Mouse (Mus musculus) mesoderm, embryonic 11.5 days (tissue): ENCODE data around the gene Parp16.

ENCODE experiments used
- DNase-seq: peaks from one replicate; pipeline ENCODE4 v3.0.0-alpha.2; 2012; ENCODE audit warnings: low read depth, low spot score

The Parp16 gene

GRCm38 (mm10) chr9:65195053-65195452 lies at the start of gene Parp16:
Gene Parp16, plus strand, starts transcription at chr9:65195353.
- no peak for DNase-seq

GRCm38 (mm10) chr9:65146001-65146400 lies 49.2 kb upstream of the Parp16 start:
- DNase-seq: peak; percentile 57

- DNase-seq: no peak
Observed at GRCm38 (mm10) chr9:65148507-65148906, 46.6 kb upstream of the Parp16 start.

GRCm38 (mm10) chr9:65152711-65153330 lies 42.3 kb upstream of the Parp16 start:
- DNase-seq: no peak

GRCm38 (mm10) chr9:65153331-65153711 lies 41.8 kb upstream of the Parp16 start:
- DNase-seq: peak; percentile 66

GRCm38 (mm10) chr9:65154692-65155455 lies 40.3 kb upstream of the Parp16 start:
- peak; percentile 63 for DNase-seq

- no peak for DNase-seq
Observed at GRCm38 (mm10) chr9:65156604-65157003, 38.5 kb upstream of the Parp16 start.

- no peak for DNase-seq
Observed at GRCm38 (mm10) chr9:65157631-65158030, 37.5 kb upstream of the Parp16 start.

- no peak for DNase-seq
Observed at GRCm38 (mm10) chr9:65161188-65161587, 34.0 kb upstream of the Parp16 start.

GRCm38 (mm10) chr9:65161881-65162280 lies 33.3 kb upstream of the Parp16 start:
- no peak for DNase-seq

GRCm38 (mm10) chr9:65162711-65163639 lies 32.2 kb upstream of the Parp16 start:
- peak; percentile 87 for DNase-seq

GRCm38 (mm10) chr9:65164870-65165269 lies 30.3 kb upstream of the Parp16 start:
- no peak for DNase-seq

GRCm38 (mm10) chr9:65166386-65166785 lies 28.8 kb upstream of the Parp16 start:
- DNase-seq: no peak

GRCm38 (mm10) chr9:65168534-65168933 lies 26.6 kb upstream of the Parp16 start:
- DNase-seq: no peak

- peak; percentile 66 for DNase-seq
Observed at GRCm38 (mm10) chr9:65168952-65169351, 26.2 kb upstream of the Parp16 start.

- no peak for DNase-seq
Observed at GRCm38 (mm10) chr9:65172654-65173053, 22.5 kb upstream of the Parp16 start.

- DNase-seq: peak; percentile 71
Observed at GRCm38 (mm10) chr9:65175234-65175938, 19.8 kb upstream of the Parp16 start.

- DNase-seq: peak; percentile 68
Observed at GRCm38 (mm10) chr9:65175939-65176871, 18.9 kb upstream of the Parp16 start.

GRCm38 (mm10) chr9:65177497-65177896 lies 17.7 kb upstream of the Parp16 start:
- DNase-seq: no peak

- no peak for DNase-seq
Observed at GRCm38 (mm10) chr9:65177912-65178311, 17.2 kb upstream of the Parp16 start.
